Mouse (Mus musculus): ENCODE measurements around the gene Gpr65. TPM values are rescaled to one million over a fixed set of nuclear protein-coding genes. Genes with fewer than 3 reads are reported as not detected.
"Not testable (repeated sequence)": the region's sequence is repeated elsewhere in the genome, so short reads cannot be mapped to it uniquely, and the experiment has no call there.

Gpr65 gene
- not detected for total RNA-seq (2021)
- long read RNA-seq, result 0 reads

GRCm38 (mm10) chr12:98268441-98269369, at the start of gene Gpr65:
Gene Gpr65, plus strand, starts transcription at chr12:98268635.
- DNase-seq (ENCODE audit: low spot score in 2 of 2), result no peak

- no peak for DNase-seq (ENCODE audit: low spot score in 2 of 2)
Observed at GRCm38 (mm10) chr12:98223286-98223685, 45.1 kb upstream of the Gpr65 start.

GRCm38 (mm10) chr12:98227037-98227436, 41.4 kb upstream of the Gpr65 start:
- no peak for DNase-seq (ENCODE audit: low spot score in 2 of 2)

- not testable (repeated sequence) for DNase-seq (ENCODE audit: low spot score in 2 of 2)
Observed at GRCm38 (mm10) chr12:98238478-98238877, 30.0 kb upstream of the Gpr65 start.

- DNase-seq (ENCODE audit: low spot score in 2 of 2), result peak; percentile 23 to 51
Observed at GRCm38 (mm10) chr12:98244161-98244560, 24.3 kb upstream of the Gpr65 start.

GRCm38 (mm10) chr12:98244865-98245264, 23.6 kb upstream of the Gpr65 start:
- DNase-seq (ENCODE audit: low spot score in 2 of 2), result no peak

- DNase-seq (ENCODE audit: low spot score in 2 of 2), result no peak
Observed at GRCm38 (mm10) chr12:98246835-98247234, 21.6 kb upstream of the Gpr65 start.

- DNase-seq (ENCODE audit: low spot score in 2 of 2), result no peak
Observed at GRCm38 (mm10) chr12:98249671-98250070, 18.8 kb upstream of the Gpr65 start.

GRCm38 (mm10) chr12:98250327-98250726, 18.1 kb upstream of the Gpr65 start:
- DNase-seq (ENCODE audit: low spot score in 2 of 2), result no peak

- no peak for DNase-seq (ENCODE audit: low spot score in 2 of 2)
Observed at GRCm38 (mm10) chr12:98252417-98252816, 16.0 kb upstream of the Gpr65 start.

GRCm38 (mm10) chr12:98255373-98255995, 13.0 kb upstream of the Gpr65 start:
- no peak for DNase-seq (ENCODE audit: low spot score in 2 of 2)

- no peak for DNase-seq (ENCODE audit: low spot score in 2 of 2)
Observed at GRCm38 (mm10) chr12:98258371-98258844, 10.0 kb upstream of the Gpr65 start.

- peak; percentile 84 to 92 for DNase-seq (ENCODE audit: low spot score in 2 of 2)
Observed at GRCm38 (mm10) chr12:98258845-98259517, 9.5 kb upstream of the Gpr65 start, which contains the start of gene Galc. Gene Galc, minus strand, starts transcription at chr12:98259459.

GRCm38 (mm10) chr12:98259518-98259852, 8.9 kb upstream of the Gpr65 start:
- no peak for DNase-seq (ENCODE audit: low spot score in 2 of 2)

- no peak for DNase-seq (ENCODE audit: low spot score in 2 of 2)
Observed at GRCm38 (mm10) chr12:98265697-98266096, 2.7 kb upstream of the Gpr65 start.

- no peak for DNase-seq (ENCODE audit: low spot score in 2 of 2)
Observed at GRCm38 (mm10) chr12:98269791-98270745, 1.6 kb downstream of the Gpr65 start.

GRCm38 (mm10) chr12:98270810-98271566, 2.6 kb downstream of the Gpr65 start:
- no peak for DNase-seq (ENCODE audit: low spot score in 2 of 2)

- no peak for DNase-seq (ENCODE audit: low spot score in 2 of 2)
Observed at GRCm38 (mm10) chr12:98272433-98272832, 4.0 kb downstream of the Gpr65 start.

- peak; percentile 48 to 84 for DNase-seq (ENCODE audit: low spot score in 2 of 2)
Observed at GRCm38 (mm10) chr12:98280530-98280929, 12.1 kb downstream of the Gpr65 start.

- DNase-seq (ENCODE audit: low spot score in 2 of 2), result peak in 1 of 2 experiments; percentile 58
Observed at GRCm38 (mm10) chr12:98280996-98281395, 12.6 kb downstream of the Gpr65 start.

Data from layer of hippocampus, adult 18-20 months (tissue).